Mouse (Mus musculus): ENCODE measurements around the gene Pan3.

Gene Pan3

GRCm38 (mm10) chr5:147429535-147430305 lies at the start of gene Pan3:
Pan3 (plus strand) TSS chr5:147430161.
- DNase-seq = peak; percentile 97

- DNase-seq = no peak
Observed at GRCm38 (mm10) chr5:147381396-147381795, 48.6 kb upstream of the Pan3 start.

DNA sequence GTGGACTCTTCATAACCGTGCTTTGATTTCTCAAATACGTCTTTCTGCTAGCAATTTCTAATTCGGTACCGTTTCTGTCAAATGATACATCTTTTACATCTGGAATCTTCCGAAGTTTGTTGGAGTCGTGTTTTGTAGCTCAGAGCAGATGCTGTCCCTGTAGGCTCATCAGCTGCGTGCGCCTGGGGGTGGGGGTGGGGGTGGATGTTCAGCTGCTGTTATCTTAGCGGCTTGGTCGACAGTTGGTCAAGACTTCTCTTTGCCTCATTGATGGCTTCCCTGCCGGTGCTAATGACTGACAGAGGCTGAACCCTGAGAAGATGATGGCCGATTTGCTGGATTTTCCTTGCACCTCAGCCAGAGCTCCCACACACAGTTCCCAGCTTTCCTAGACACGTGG lies 43.1 kb upstream of the Pan3 start:
- no peak for DNase-seq

- DNase-seq = no peak
Observed at GRCm38 (mm10) chr5:147388376-147389008, 41.5 kb upstream of the Pan3 start.

DNA sequence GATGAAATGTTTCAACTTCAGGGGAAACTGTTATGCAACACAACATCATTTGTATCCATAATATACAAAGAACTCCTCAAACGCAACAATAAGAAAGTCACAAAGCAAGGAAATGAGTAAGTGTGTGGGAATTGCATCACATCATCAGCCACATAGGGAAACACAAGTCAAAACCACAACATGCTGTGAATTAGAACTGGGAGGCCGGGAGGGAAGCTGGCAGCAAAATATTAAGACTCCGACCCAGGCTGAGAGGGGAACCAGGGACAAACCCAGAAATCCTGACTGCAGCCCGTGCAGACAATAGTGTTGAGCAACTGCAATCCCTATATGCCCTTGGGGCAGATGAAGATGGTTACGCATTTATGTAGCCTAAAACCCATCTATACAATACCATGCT lies 40.9 kb upstream of the Pan3 start:
- DNase-seq = no peak

- DNase-seq = no peak
Observed at GRCm38 (mm10) chr5:147390772-147391171, 39.2 kb upstream of the Pan3 start.

GRCm38 (mm10) chr5:147392667-147393213 lies 37.2 kb upstream of the Pan3 start:
- DNase-seq = no peak

DNA sequence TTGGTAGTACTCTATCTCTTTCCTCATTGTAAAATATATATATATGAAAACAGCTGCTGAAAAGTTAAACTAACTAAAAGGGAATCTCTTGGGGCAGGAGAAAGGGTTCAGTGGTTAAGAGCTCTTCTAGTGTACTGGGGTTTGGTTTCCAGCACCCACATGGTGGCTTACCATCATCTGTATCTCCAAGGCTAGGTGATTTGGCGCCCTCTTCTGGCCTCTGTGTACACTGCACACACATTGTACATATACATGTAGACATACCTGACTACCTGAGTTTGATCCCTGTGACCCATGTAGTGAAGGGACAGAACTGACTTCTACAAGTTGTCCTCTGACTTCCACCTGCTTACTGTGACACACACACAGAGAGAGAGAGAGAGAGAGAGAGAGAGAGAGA lies 34.9 kb upstream of the Pan3 start:
- DNase-seq = no peak

DNA sequence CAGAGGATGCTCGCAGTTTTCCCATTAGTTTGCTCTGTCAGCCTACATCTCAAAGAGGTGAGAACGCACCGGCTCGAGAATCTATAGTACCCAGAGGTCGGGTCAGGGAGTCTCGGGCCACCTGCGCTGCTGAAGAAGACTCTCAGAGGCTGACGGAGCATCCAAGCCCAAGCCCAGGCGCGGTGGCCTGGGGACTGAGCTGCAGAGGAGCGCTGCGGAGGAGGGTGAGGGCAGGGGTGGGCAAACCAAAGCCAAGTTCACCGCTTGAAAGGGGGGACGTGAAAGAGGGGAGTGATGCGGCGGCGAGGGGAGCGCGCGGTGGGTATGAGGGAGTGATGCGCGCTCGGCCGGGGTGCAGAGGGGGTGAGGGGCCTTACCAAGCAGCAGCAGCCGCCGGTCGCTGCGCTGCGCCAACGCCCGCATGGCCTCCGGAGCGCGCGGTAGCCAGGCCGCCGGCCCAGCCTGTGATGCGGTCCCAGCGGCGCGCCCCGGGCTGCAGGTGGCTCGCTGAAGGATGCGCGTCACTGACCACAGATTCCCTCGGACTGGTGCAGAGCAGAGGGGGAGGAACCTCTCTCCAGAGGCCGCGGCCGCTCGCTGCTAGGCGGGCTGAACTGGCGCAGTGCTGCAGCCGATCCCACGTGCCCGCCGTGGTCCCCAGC lies 30.0 kb upstream of the Pan3 start, which contains the start of gene Flt3:
Gene Flt3 (minus strand): TSS at position 647 of the 662 bp plus-strand sequence.
- DNase-seq = peak; percentile 66

GRCm38 (mm10) chr5:147400505-147400979 lies 29.4 kb upstream of the Pan3 start:
- DNase-seq = no peak

DNA sequence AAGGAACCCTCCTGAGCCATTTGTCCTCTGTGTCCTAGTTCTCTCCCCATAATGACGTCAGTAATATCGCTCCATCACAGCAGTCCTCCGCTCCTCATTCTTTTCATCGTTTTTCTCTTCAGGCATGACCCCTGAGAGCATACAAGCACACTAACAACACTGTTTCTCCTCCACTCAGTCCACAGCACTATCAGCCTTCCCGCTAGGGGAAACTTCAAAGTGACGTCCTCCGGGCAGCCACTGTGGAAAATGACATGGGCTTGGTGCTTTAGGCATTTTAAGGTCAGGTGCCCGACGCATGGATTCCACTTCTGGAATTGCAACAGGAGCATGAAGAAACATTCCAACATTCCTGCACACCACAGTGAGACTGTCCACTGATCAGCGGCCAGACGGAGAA lies 28.9 kb upstream of the Pan3 start:
- DNase-seq = no peak

GRCm38 (mm10) chr5:147402505-147402904 lies 27.5 kb upstream of the Pan3 start:
- DNase-seq = peak; percentile 83

DNA sequence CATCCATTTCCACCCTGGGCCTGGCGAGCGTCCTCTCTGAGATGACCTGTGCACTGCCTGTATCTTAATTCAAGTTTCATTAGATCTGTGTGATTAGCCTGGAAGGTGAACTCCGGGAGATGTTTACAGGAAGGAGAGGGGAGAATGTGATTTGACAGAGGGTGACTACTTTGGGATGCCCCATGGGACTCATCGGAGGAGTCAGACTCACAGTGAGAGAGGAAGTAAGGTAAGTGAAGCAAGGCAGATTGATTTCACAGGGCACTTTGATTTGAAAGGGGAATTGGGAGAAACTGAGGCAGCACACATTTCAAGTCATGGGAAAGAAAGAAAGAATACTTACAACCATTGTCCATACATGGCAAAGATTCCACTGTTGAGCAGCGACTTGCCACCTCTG lies 23.8 kb upstream of the Pan3 start:
- no peak for DNase-seq

- DNase-seq = no peak
Observed at GRCm38 (mm10) chr5:147408731-147409130, 21.2 kb upstream of the Pan3 start.

DNA sequence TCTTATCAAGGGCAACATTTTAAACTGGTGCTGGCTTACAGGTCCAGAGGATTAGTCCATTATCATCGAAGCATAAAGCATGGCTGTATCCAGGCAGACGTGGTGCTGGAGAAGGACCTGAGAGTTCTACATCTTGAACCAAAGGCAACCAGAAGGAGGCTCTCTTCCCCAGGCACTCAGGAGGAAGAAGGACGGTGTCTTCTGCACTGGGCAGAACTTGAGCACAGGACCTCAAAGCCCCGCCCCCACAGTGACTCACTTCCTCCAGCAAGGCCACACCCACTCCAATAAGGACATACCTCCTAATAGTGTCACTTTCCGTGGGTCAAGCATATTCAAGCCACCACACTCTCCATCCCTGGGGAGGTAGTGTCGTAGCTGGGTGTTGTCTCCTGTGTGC lies 19.4 kb upstream of the Pan3 start:
- no peak for DNase-seq

GRCm38 (mm10) chr5:147417986-147418385 lies 12.0 kb upstream of the Pan3 start:
- no peak for DNase-seq

GRCm38 (mm10) chr5:147418394-147419121 lies 11.4 kb upstream of the Pan3 start:
- DNase-seq = no peak

DNA sequence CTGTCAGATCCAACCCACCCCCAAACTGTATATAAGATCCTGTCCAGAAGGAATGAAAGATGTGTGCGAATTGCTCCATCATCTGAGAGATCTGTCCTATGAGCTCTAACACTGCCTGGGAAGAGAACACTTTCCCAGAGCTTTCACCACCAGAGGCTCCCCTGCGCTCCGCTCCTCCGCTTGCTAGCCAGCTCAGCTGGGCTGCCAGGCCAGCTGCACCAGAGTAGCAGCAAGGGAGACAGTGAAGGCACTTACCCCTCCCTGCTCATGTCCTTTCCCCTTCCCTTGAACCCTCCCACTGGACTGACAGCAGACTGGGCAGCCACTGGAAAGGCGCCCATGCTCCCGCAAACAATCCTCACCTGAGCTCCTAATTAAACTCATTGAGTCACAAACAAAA lies 6.3 kb upstream of the Pan3 start:
- DNase-seq = peak; percentile 34

DNA sequence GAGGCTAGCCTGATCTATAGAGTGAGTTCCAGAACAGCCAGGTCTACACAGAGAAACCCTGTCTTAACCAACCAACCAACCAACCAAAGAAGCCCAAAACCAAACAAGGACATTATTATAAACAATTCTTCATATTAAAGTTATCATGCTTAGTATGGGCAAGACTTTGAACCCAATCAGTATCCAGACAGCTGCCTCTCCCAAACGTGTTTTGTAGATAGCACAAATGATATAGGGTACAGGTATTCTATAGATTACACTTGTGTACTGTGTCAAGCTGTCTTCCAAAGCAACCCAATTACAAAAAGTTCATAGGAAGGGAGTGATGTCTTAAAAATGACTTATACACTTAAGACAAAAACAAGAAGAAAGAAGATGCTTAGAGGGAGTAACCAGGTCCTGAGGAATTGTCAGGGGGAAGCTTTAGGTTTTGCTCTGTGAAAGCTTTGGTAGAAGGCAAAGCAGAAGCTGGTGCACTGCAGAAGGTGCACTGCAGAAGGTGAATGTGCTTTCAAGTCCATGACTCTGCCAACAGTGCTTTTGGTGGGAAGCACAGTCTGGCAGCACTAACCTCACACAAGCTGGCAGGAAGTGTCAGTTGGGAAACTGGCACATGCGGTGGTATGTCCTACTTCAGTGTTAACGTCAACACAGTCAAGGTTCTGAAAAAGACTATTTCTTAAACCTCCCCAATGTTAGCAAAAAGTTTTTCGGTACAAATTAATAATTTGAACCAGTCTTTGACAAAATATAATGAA lies 3.7 kb upstream of the Pan3 start:
- DNase-seq = peak; percentile 88

GRCm38 (mm10) chr5:147430361-147430935 lies 487 bp downstream of the Pan3 start:
- DNase-seq = no peak

Data from cerebellum, adult 9-10 months (tissue).